Mouse (Mus musculus): ENCODE measurements around the gene Cd200r2.
"Not testable (repeated sequence)": the region's sequence is repeated elsewhere in the genome, so short reads cannot be mapped to it uniquely, and the experiment has no call there.

Gene Cd200r2

DNA sequence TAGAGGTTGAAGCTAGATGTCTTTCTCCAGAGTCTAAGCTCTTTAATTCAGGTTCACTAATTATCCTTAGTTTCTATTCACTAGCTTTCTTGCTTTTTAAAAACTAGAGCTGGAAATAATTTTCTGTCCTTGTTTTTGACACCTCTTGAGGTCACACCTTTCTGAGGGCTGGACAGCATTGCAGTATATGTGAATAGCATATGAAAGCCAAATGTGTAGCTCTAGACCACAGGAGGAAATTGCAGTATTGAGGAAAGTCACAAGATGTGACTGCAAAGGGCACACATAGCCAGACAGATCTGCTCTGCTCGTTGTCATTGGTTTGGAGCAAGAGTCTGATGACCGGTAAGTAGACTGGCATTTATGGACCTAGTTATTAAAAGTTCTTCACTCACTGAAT lies at the start of gene Cd200r2:
Gene Cd200r2, plus strand, starts transcription at position 301 of the 400 bp plus-strand sequence.
- DNase-seq: no peak

DNA sequence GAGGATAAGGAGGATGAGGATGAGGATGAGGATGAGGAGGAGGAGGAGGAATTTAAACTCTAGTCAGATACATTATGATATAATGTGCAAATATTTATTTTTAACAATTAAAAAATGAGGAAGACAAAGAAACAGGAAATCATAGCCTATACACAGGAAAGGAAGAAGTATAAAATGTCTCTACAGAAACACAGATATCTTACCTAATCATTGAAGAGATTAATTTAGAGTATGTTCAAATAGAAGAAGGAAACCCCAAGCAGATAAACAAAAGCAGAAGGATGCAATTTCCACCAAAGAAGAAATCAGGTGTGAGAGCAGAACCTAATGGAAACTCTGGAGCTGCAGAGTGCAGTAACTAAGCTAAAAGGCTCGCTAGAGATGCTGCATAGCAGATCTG lies 48.9 kb upstream of the Cd200r2 start:
- no peak for DNase-seq

DNA sequence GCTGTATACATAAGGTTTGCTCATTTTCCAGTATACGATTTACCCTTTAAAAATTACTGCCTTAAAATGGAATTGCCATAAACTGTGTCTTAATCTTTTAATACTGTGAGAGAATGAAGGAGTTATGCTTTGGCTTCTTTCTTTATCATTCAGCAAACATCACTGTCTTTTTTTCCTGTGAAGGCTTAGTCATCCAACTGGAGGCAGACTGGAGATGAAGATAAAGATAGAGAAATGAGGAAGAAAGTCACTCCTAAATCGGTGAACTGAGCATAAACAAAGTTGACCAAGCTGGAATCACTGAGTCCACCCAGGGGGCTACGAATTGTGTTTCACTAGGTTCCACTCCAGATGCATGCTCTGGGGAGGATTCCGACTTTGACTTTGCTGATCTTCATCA lies 46.4 kb upstream of the Cd200r2 start:
- DNase-seq: no peak

DNA sequence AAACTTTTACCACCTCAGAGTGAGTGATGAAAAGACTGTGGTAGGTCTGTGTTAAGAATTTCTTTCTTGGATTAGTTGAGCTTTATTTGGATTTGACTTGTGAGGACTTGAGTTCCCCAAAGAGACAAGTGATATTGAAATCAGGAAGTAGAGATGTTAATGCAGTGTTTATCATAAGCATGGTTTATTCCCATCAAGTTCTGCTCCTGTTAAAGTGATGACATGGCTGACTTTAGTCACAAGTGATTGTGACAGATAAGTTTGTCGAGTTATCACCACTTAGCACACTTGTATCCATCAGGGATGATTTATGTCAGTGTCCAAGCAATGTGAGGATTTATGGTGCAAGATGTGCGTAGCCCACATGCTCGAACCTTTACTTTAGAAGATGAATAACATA lies 34.6 kb upstream of the Cd200r2 start:
- no peak for DNase-seq

DNA sequence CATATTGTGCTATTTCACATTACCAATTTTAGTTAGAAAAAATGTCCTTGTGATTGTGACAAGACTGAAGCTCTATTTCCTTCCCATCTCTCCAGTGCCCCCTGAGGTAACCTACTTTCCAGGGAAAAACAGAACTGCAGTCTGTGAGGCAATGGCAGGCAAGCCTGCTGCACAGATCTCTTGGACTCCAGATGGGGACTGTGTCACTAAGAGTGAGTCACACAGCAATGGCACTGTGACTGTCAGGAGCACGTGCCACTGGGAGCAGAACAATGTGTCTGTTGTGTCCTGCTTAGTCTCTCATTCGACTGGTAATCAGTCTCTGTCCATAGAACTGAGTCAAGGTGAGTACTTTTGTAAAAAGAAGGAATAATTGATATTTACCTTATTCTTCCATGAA lies 33.7 kb upstream of the Cd200r2 start:
- DNase-seq: not testable (repeated sequence)

DNA sequence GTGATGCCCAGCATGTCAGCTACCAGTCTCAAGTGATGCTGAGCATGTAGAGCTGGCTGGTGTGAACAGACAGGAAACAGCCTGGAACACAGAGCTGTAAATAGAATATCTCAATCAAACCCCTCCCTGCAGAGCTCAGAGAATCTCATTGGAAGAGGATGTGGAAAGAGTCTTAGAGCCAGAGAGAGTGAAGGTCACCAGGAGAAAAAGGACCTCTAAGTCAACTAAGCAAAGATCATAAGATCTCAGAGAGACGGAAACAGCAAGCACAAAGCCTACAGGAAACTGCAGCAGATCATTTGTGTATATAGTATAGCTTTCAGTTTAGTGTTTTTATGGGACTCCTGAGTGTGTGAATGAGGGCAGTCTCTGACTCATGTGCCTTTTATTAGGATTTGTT lies 8.3 kb downstream of the Cd200r2 start:
- DNase-seq: no peak

DNA sequence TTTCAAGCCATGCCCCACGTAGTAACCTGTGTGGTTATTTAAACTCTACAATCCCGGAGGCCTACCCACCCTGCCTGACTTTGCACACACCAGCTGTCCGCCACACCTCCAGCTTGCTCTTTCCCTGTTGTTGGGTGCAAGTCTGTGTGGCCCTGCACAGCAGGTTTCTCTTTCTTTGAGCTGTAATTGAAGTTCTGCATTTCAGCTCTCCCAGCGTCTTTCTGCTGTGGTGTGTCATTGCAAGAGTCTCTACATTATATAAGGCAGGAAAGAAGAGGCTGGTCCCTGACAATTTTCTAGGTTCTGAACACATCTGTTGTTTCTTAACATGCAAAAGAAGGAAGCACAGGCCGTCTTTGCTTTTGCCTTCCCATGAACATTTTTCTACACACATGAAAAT lies 9.7 kb downstream of the Cd200r2 start:
- no peak for DNase-seq

DNA sequence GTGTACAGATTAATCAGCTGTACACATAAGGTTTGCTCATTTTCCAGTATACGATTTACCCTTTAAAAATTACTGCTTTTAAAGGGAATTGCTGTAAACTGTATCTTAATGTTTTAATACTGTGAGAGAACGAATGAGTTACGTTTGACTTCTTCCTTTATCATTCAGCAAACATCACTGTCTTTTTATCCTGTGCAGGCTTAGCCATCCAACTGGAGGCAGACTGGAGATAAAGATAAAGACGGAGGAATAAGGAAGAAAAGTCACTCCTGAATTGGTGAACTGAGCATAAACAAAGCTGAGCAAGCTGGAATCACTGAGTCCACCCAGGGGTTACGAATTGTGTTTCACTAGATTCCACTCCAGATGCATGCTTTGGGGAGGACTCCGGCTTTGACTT lies 10.7 kb downstream of the Cd200r2 start:
- no peak for DNase-seq

DNA sequence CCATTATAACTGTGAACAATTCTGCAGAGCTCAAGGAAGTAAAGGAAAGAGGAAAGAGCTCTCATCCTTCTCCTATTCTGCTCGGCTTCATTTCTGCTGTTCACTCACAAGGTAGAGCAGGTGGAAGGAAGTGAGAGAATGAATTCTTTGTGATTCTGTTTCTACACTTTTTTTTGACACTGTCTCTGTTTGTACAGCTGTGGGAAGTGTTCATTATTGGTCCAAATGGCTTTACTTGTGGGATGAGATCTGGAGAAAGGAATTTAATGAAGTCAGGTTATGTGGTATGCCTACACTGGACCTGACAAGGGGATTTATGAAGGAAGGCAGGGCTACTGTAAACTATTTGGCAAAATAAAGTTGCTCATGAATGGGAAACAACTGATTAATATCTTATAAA lies 23.9 kb downstream of the Cd200r2 start:
- DNase-seq: no peak

DNA sequence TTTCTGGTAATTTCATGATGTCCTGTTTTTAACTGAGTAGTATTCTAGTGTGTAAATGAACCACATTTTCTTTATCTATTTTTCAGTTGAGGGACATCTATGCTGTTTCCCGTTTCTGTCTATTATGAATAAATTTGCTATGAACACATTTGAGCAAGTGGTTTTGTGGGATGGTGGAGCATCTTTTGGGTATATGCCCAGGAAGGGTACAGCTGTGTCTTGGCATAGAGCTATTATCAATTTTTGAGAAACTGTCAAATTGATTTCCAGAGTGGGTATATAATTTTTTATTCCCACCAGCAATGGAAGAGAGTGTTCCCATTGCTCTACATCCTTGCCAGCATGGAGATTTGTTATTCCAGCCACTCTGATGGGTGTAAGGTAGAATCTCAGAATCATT lies 65.1 kb downstream of the Cd200r2 start:
- DNase-seq: no peak

DNA sequence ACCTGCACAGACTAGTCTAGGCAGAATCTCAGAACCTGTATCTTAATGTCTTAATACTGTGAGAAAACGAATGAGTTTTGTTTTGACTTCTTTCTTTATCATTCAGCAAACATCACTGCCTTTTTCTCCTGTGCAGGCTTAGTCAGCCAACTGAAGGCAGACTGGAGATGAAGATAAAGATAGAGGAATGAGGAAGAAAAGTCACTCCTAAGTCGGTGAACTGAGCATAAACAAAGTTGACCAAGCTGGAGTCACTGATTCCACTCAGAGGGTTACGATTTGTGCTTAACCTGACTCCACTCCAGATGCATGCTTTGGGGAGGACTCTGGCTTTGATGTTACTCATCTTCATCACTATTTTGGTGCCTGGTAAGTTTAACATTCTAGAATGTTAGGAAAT lies 76.6 kb downstream of the Cd200r2 start, which contains the start of gene Cd200r3:
Gene Cd200r3, plus strand, starts transcription at position 211 of the 400 bp plus-strand sequence.
- DNase-seq: no peak

DNA sequence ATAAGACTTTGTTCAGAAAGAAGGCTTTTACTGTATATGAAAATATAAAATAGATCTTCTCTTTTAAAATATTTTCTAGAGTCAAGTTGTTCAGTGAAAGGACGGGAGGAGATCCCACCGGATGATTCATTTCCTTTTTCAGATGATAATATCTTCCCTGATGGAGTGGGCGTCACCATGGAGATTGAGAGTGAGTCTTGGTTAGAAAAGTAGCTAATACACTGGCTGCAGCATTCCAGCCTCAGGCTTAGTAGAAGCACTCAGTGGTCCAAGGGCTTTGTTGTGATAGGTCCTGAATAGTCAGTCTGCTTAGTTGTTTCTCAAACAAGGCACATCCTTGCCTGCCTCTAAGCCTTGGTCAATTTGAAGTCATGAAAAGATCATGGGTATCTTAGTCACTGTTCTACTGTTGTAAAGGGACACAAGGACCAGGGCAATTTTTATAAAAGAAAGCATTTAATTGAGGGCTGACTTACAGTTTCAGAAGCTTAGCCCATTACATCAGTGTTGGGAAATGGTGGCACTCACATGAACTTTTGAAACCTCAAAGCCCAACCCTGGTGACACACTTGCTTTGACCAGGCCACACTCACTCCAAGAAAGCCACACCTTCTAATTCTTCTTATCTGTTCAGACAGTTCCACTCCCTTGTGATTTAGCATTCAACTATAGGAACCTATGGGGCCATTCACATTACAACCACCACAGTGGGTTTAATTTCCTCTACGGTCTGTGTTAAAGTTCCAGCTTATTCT lies 84.6 kb downstream of the Cd200r2 start:
- DNase-seq: no peak

DNA sequence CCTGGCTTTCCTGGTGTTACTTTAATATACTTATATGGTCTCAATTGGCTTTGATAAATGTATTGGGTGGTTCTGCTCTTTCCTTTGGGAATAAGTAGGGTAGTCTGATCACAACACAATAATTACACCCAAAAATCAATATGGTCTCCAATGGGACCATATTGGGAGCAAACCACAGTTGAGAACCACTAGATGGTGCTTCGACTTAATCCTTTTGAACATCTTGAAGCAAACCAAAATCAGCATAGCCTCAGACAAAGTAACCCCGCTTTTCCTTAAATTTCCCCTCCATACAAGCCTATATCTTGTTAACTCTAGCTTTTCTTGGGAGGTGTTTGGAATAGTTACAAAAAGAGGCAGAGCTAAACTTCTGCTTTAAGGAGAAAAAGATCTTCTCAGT lies 95.4 kb downstream of the Cd200r2 start:
- no peak for DNase-seq

DNA sequence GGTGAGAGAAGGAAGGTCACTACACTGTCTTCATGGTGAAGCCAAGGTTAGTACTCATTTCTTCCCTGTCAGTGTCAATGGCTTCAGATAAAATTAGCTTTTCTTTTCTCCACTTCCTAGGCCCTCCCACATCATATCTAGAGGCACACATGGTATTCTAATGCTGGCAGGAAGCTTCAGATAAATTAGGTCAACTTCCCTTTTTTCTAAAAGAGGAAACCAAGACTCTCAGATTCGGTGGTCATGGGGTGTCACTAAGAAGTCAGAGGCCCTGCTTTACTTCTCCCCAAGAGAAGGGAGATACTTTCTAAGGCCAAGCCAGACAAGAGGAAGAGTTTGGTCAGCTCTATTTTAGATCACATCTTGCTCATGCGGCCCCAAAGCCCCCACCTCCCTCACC lies 95.9 kb downstream of the Cd200r2 start:
- peak; percentile 13 for DNase-seq

DNA sequence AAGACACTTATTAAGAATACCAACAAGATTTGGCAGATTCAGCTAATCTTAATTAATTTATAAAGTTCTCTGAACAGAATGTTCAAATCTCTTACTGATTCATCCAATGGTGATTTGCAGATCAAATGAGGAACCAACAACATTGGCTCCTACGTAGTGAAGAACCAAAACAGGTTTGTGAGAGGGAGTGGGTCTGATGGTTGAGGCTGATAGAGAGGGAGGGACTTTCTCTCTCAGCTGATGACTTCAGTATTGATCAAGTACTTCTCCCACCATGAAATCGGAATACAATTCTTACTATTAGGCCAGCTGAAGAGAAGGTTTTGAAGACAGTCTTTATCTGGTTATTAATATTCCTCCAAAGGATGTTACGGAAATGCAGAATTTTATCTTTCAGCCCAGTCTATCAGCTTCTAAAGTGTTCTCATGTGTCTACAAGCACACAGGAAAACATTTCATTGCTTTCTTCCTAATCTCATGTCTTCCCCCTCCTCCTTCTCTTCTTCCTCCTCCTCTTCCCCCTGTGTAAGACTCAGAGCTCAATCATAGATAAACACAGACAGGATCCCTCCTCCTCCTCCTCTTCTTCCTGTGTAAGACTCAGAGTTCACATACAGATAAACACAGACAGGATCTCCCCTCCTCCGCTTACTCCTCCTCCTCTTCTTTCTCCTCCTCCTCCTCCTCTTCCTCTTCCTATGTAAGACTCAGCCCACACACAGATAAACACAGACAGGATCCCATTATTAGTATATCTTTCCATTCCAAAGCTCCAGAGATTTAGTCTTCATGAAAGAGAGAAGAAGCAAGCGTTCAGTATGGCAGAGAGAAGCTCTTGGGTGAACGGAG lies 97.9 kb downstream of the Cd200r2 start:
- no peak for DNase-seq

DNA sequence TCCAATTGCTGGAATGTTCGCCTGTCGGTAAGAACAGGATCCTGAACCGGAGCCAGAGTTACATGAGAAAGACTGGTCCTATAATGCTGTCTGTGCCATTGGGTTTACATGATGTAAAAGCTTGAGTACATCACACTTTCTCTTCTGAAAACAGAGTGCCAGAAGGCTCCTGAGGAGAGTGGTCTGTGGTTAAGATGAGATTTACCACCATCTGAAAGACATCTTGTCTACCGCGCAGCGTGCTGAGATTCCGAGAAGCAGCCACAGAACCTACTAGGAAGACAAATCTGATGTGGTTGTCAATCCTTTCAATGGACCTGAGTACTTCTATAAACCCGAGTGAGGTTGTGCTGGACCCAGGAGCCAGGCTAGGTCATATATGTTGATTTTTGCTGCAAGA lies 98.5 kb downstream of the Cd200r2 start:
- DNase-seq: no peak

Data from kidney, adult 9 months (tissue).